Mouse (Mus musculus) cerebellum, adult 18-20 months (tissue): ENCODE data around the gene Olfr491.

ENCODE experiments used
- DNase-seq, 2 experiments: peaks; one replicate each; pipeline ENCODE4 v3.0.0; 2021

Olfr491 gene

GRCm38 (mm10) chr7:108313151-108313550 is at the start of gene Olfr491:
Gene Olfr491 (plus strand): TSS chr7:108313451.
- DNase-seq = no peak

DNA sequence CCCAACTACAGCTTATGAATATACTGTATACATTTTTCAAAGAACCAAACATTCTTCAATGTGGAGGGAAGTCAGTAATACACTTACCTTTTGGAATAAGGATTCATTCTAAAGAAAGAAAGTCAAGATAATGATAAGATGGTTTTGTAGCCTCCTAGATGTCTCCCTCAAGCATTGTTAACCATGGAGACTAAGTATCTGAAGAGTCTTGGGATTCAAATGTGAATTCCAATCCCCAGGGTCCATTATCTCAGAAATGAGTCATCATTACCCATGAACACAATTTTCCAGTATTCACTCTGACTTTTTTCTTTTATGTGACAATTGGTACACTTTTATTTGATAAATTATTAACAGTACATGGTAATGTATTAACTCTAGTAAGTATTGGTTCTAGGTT is 24.4 kb upstream of the Olfr491 start, which contains the start of gene Olfr490:
Gene Olfr490 (minus strand): TSS at position 101 of the 400 bp plus-strand sequence.
- DNase-seq = no peak

- DNase-seq = no peak
These were observed 10.3 kb downstream of the Olfr491 start, which contains the start of gene Olfr492 for GRCm38 (mm10) chr7:108323574-108323973. Gene Olfr492 (minus strand): TSS chr7:108323674.

DNA sequence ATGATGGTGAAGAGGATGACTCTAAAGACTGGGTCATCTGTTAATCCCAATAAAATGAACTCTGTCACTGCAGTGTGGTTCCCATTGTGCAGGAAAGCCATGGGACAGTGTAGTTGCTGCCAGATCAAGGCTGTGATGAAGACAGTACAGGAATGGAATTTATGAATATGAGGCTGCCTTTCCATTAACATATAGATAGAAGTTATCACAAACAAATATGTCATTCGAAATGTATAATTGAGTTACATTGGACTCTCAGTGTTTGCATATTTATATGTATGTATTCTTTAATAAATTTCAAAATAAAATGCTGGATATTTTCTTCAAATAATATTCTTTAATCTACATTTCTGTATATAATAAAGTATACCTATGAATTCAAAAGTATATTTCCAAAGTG is 33.6 kb downstream of the Olfr491 start, which contains the start of gene Olfr493:
Gene Olfr493 (minus strand): TSS at position 101 of the 400 bp plus-strand sequence.
- no peak for DNase-seq

DNA sequence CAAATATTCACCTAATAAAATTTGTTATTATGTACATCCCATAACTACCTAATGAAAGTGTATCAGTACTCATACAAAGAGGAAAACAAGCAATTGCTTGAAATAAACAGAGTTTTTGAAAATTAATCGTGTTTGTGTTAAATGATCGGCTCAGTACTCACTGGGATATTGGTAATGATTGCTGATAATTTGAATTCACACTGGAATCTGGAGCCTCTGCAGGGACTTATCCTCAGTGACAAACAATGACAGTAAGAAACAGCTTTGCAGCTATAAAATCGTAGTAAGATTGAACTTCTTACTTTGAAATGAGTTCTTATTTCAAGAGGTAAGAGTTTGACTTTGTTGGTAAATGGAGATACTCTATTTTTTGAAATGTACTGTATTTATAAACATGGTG is 51.8 kb downstream of the Olfr491 start, which contains the start of gene Olfr494:
Gene Olfr494 (plus strand): TSS at position 301 of the 400 bp plus-strand sequence.
- DNase-seq = no peak
